Mouse (Mus musculus): ENCODE results near the gene Slc12a5. TPM values are rescaled to one million over a fixed set of nuclear protein-coding genes. Genes with fewer than 3 reads are reported as not detected.
A peak's percentile ranks its signal among the peaks of the same experiment; 100 is the strongest.

Slc12a5 gene
- 1 to 10 TPM in 1 of 2 experiments, under 1 TPM in 1; 0.90 to 1.1 TPM for total RNA-seq (2021)

DNA sequence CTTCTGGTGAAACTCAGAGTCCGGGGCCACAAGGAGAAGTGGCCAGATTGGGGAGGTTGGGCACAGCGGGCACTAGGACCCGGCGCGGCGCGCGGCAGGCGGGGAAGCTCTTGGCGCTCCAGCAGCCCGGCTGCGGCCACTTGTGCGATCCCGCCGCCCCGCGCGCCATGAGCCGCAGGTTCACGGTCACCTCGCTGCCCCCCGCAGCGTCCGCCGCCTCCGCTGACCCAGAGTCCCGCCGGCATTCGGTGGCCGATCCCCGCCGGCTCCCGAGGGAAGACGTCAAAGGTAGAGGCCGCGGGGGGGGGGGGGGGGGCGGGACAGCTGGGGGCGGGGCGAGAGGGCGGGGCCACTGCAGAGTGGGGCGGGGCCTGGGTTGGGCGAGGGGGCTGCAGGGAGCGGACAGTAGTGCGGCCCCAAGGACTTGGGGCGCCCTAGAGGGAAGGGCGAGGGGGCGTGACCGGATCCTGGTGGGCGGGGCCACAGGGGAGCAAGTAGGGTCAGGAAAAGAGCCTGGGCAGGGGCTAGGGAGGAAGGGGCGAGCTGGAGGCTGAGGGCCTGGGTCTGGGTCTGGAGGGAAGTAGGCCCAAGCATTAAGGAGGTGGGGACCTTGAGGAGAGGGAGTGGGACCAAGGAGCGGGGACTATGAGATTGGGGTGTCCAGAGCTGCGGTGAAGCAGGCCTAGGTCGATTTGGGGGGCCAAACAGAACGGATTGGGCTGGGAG is at the start of gene Slc12a5:
Gene Slc12a5 (plus strand): TSS at position 87 of the 726 bp plus-strand sequence.
- peak; percentile 46 for DNase-seq

- peak; percentile 95 for DNase-seq
These were observed 49.2 kb upstream of the Slc12a5 start, which contains the start of gene Zfp335 for GRCm38 (mm10) chr2:164911086-164912048. Gene Zfp335, minus strand, starts transcription at chr2:164911757.

DNA sequence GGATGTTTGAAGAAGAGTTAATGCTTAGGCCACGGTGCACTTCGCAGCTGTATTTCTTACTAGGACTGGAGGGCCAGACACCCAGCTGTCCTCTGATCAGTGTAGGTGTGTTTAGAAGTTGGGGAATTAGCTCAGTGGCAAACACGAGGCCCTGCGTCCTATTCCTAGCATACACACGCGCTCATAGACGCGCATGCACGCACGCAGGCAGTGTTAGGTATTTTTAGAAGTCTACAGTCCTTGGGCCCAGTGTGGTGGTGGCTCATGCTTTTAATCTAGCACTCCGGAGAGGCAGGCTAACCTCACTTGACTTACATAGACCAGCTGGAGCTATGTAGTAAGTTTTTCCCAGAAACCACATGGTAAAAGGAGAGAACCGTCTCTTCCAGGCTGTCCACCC is 48.5 kb upstream of the Slc12a5 start:
- peak; percentile 69 for DNase-seq

GRCm38 (mm10) chr2:164912749-164913427 is 47.7 kb upstream of the Slc12a5 start:
- DNase-seq, result no peak

- DNase-seq, result no peak
These were observed 47.2 kb upstream of the Slc12a5 start for GRCm38 (mm10) chr2:164913428-164913786.

DNA sequence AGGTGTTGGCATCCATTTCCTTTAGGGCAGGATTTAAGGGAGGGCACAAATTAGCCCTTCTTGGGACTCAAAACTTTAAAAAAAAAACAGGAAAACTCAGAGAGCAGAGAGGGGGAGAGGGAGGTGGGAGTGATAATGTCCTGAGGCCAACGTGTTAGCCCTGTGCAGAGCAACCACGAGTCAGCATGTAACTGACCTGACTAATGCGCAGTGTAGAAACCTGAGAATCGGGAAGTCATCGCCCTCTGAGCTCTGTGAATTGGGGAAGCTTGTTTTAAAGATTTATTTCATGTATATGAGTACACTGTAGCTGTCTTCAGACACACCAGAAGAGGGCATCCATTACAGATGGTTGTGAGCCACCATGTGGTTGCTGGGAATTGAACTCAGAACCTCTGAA is 43.8 kb upstream of the Slc12a5 start:
- no peak for DNase-seq

DNA sequence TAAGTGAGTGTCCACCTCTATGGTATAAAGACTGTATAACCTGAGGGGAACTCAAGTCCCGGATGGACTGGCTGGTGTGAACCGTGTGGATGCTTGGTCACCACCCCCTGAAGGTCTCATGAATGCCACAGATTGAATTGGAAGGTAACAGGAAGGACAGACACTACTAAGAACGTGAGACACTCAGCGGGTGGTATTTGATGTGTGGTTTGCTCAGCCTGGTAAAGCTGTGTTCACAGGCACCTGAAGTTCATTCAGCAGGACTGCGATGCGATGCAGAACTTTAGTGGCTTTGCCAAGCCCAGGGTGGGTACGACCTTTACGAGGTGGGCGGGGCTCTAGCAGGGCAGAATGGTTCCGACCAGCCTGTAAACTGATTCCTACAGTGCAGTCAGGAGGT is 43.2 kb upstream of the Slc12a5 start:
- DNase-seq, result no peak

- no peak for DNase-seq
These were observed 42.3 kb upstream of the Slc12a5 start for GRCm38 (mm10) chr2:164918325-164918724.

DNA sequence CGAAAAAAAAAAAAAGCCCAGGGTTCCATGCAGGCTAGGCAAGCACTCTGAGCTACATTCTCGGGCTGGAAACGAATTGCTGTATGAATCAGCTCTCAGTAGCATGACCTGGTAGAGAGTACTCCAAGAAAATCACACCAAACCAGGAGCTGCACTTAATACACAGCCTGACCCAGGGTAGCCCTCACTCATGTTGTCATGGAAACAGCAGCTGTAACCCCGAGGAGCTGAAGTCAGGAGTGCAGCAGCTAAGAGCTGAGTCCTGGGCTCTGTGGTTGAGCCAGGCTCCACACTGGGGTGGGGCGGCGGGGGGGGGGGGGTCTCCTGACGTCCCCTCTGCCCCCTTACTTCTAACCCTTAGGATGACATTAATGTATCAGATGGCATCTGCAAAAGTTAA is 38.6 kb upstream of the Slc12a5 start:
- DNase-seq, result no peak

- no peak for DNase-seq
These were observed 37.3 kb upstream of the Slc12a5 start for GRCm38 (mm10) chr2:164923291-164923690.

GRCm38 (mm10) chr2:164924100-164924857 is 36.3 kb upstream of the Slc12a5 start:
- DNase-seq, result peak; percentile 94

DNA sequence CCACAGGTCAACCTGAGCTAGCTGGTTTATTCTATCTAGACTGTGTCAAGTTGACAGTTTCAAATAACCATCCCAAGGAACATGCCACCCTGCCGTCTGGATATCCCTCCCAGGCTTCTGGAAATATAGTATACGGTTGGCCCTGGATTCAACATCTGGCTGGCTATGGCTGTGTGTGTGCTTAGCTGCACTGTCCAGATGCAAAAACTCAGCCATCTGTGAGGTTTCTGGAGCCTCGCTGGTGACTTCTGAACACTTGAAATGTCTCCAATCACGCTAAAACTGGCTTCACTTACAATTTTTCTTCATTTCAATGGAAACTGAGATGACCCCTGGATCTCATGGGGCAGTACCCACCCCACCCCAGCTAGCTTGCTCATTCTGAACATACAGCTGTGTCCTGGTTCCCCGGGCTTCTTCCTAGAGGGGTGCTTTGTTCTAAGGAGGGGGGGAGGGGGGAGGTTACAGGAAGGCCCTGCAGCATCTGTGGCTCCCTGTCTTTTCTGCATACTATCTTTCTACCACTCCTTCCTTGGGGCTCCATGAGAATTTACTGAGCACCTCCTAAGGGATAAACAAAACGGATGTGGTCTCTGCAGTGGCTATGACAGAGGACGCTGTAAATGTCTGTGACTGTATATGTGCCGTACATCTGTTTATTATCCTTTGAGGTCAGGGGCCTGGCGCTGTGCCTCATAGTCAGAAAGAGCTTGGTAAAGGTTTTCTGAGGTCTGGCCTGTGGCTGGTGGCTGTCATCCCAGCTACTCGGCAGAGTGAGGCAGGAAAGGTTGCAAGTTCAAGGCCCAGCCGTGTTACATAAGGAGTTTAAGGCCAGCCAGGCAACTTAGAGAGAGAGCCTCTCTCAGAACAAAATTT is 29.7 kb upstream of the Slc12a5 start:
- peak; percentile 38 for DNase-seq

- DNase-seq, result no peak
These were observed 27.1 kb upstream of the Slc12a5 start for GRCm38 (mm10) chr2:164933534-164933933.

DNA sequence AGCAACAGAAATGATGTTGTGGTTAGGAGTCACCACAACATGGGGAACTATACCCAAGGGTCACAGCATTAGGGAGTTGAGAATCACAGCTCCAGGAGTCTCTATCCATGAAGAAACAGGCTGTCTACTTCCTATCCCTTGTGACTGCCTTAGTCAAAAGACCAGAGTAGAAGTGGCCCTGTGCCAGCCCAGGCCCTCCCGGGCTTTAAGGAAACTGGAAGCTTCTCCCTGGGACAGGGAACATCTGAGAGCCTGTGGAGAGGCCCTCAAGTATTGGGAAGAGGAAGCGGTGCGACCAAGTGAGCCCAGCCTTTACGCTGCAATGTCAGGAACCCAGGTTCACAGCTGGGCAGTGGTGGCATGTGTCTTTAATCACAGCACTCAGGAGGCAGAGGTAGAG is 24.6 kb upstream of the Slc12a5 start:
- DNase-seq, result no peak

DNA sequence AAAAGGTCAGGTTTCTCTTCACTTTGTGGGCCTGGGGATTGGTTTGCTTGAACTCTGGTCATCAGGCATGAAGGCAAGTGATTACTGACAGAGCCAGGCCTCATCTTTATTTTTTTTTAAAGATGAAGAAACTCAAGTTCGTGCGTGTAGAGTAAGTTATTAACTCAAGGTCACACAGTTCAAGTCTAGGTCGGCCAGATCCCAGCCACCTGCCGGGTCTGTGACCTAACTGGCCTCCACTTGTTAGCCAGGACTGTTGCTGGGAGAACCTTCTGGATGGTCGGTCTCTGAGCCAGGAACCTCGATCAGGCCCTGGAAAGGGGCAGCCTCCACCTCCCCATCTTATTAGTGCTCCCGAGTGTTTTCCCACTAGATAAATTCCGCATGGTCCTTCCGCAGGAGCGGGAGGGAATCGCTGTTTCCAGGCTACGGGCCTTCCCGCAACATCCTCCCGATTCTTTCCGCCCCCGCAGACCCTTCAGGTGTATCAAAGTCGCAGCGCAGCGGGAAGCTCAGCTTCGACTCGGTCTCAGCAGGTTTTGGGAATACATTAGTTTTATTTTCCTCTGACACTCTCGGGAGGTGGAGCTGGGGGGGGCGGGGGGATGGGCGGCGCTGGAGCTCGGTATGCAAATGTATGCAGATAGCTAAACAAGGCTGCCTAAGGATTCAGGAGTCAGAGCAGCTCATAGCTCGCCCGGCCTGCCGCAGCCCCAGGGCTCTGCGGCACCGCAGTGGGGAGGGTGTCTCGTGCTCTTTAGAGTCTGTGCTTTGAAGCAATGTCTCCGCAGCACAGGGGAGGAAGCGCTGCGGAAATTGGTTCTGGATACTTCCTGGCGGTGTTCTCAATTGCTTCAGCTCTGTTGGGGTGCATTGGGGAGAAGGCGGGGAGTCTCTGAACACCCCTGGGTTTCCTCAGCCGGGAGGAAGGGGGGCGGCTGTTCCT is 22.2 kb upstream of the Slc12a5 start:
- DNase-seq, result no peak

GRCm38 (mm10) chr2:164939106-164939505 is 21.5 kb upstream of the Slc12a5 start:
- DNase-seq, result no peak

GRCm38 (mm10) chr2:164940140-164940830 is 20.3 kb upstream of the Slc12a5 start, which contains the start of gene Mmp9:
Gene Mmp9, plus strand, starts transcription at chr2:164940780.
- DNase-seq, result no peak

- no peak for DNase-seq
These were observed 17.8 kb upstream of the Slc12a5 start for GRCm38 (mm10) chr2:164942692-164943290.

DNA sequence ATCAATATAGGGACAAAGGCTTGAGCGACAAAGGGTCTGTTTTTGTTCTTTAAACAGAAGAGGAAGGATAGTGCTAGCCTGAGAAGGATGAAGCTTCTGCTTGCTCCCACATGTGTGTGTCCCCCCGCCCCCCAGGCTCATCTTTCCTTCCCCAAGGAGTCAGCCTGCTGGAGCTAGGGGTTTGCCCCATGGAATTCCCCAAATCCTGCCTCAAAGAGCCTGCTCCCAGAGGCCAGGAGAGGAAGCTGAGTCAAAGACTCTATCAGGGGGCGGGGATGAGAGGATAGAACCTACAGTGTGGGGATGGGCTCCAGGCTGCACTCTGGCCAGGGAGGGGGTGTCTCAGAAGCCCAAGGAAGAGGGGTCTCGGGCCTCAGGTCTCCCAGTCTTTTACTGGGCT is 13.1 kb upstream of the Slc12a5 start:
- DNase-seq, result no peak
